Mouse (Mus musculus) ES-E14 (cell line): ENCODE results near the gene Tmem163. TPM values are rescaled to one million over a fixed set of nuclear protein-coding genes. Genes with fewer than 3 reads are reported as not detected.

Source experiments
- DNase-seq: peaks from one replicate; pipeline ENCODE4 v3.0.0-alpha.2; 2013; ENCODE audit warnings: low read depth, low spot score
- H3K27ac ChIP-seq: 2 replicates; pipeline ENCODE4 v1.5.1; 2012; ENCODE audit warnings: low read depth, mild to moderate bottlenecking, low read length, moderate library complexity, mixed read lengths; ENCODE audit not compliant: poor library complexity, insufficient read depth, severe bottlenecking
- H3K36me3 ChIP-seq: 2 replicates; pipeline ENCODE4 v1.6.1; 2012; ENCODE audit warnings: mild to moderate bottlenecking, low read length, moderate library complexity, mixed read lengths; ENCODE audit not compliant: control insufficient read depth, poor library complexity, insufficient read depth, severe bottlenecking
- H3K4me1 ChIP-seq, 2 experiments: fragments of 150-350 bp in 1 of 2; sonication (generic) in 1 of 2; 2 replicates each; pipeline ENCODE4 v1.6.1; 2012; ENCODE audit warnings: low read length in 2 of 2, mild to moderate bottlenecking in 1 of 2, mixed read lengths in 1 of 2; ENCODE audit not compliant: control insufficient read depth in 2 of 2, insufficient read depth in 2 of 2, poor library complexity in 1 of 2
- H3K4me3 ChIP-seq, 2 experiments: fragments of 150-350 bp in 1 of 2; sonication (generic) in 1 of 2; 2 replicates each; pipeline ENCODE4 v1.5.1; 2012; ENCODE audit warnings: low read length in 2 of 2, low read depth in 1 of 2, mild to moderate bottlenecking in 1 of 2, mixed read lengths in 1 of 2; ENCODE audit not compliant: insufficient read depth in 1 of 2, poor library complexity in 1 of 2, severe bottlenecking in 1 of 2
- H3K9ac ChIP-seq: 2 replicates; pipeline ENCODE4 v1.6.1; 2012; ENCODE audit warnings: low read depth, mild to moderate bottlenecking, low read length, mixed read lengths; ENCODE audit not compliant: poor library complexity, insufficient read depth, severe bottlenecking
- H3K9me3 ChIP-seq: fragments of 150-350 bp; sonication (generic); 2 replicates; pipeline ENCODE4 v1.6.1; 2012; ENCODE audit warnings: low read depth, mild to moderate bottlenecking, low read length; ENCODE audit not compliant: control insufficient read depth, insufficient read depth
- CHD2 ChIP-seq: IDR thresholded peaks from 2 replicates; pipeline ENCODE4 v1.6.1; 2014; ENCODE audit warnings: mild to moderate bottlenecking, low read depth, low read length, inconsistent platforms
- HCFC1 ChIP-seq: IDR thresholded peaks from 2 replicates; pipeline ENCODE4 v1.6.1; 2012; ENCODE audit warnings: low read length, inconsistent platforms, borderline replicate concordance; ENCODE audit not compliant: insufficient read depth
- MAFK ChIP-seq: IDR thresholded peaks from 2 replicates; pipeline ENCODE4 v1.6.1; 2014; ENCODE audit warnings: mild to moderate bottlenecking, low read depth, low read length, inconsistent platforms; ENCODE audit not compliant: insufficient read depth
- ZC3H11A ChIP-seq: IDR thresholded peaks from 2 replicates; pipeline ENCODE4 v1.6.1; 2012; ENCODE audit warnings: low read depth, mild to moderate bottlenecking, inconsistent platforms, low read length, borderline replicate concordance
- ZNF384 ChIP-seq: IDR thresholded peaks from 2 replicates; pipeline ENCODE4 v1.6.1; 2012; ENCODE audit warnings: low read depth, low read length, inconsistent platforms
- in situ Hi-C, 2 experiments: fragments of 600-800 bp; cut with MboI; formaldehyde crosslinking; loops; one replicate each; pipeline ENCODE4 v1.15.1; 2025; ENCODE audit warnings: low sequenced_read_pairs in 2 of 2, inconsistent platforms in 1 of 2; ENCODE audit not compliant: unreplicated experiment in 2 of 2
- total RNA-seq: library from RNA; depleted of rRNA; stranded (reverse); fragments of 300-350 nt; gene quantifications from 2 replicates; pipeline ENCODE4 v1.2.3, GENCODE M21; 2012

Gene Tmem163
- total RNA-seq, 1 experiment, result 0.18 TPM

DNA sequence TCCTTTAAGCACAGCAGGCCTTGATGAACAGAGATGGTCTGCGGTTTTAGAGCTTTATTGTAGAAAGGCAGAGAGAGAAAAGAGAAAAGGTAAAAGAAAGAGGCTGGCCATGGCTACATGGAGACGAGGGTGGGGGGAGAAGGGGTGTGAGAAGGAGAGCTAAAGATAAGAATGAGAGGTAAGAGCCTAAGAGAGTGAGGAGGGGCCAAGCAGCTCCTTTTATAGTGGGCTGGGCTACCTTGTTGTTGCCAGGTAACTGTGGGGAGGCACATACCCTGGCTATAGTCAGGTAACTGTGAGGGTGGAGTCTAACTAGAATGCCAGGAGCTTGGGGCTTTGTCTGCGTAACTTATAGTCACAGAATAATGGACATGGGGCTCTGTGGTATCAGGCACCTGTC is 110.7 kb downstream of the Tmem163 start:
- in situ Hi-C loops, result no loop called here
- Histone ChIP-seq H3K9ac (no peak overlapping the region), H3K4me3 (no peak overlapping the region), H3K27ac (no peak overlapping the region), H3K4me1 (no peaks in the 10 kb centered on the region), H3K36me3 (no peaks in the 10 kb centered on the region), H3K9me3 (no peaks in the 10 kb centered on the region)
- no peak for TF ChIP-seq CHD2
- TF ChIP-seq ZNF384, result no peak
- TF ChIP-seq ZC3H11A, result no peak
- no peak for TF ChIP-seq MAFK
- no peak for TF ChIP-seq HCFC1
- DNase-seq, result no peak

DNA sequence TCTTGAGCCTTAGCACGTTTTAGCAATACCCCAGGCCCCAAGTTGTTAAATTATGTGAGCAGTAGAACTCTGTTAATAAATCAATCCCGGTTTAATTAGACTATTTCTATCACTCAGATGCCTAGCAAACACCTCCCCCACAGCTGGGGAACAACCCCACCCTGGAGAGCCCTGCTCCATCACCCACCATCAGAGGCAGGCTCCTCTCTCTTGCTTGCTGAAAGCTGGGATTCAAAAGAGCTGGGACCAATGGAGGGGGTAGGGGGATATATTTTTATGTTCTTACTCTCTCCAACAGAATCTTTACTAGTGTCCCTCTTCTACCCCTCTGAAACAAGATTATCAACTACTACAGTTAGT is 122.9 kb downstream of the Tmem163 start:
- H3K36me3 ChIP-seq, result no peaks in the 10 kb centered on the region
- no peaks in the 10 kb centered on the region for H3K9me3 ChIP-seq
- H3K27ac ChIP-seq, result no peak overlapping the region
- no peak for DNase-seq
- H3K4me1 ChIP-seq, result no peaks in the 10 kb centered on the region
- H3K4me3 ChIP-seq, result no peak overlapping the region
- in situ Hi-C loops, result no loop called here
- H3K9ac ChIP-seq, result no peak overlapping the region
- TF ChIP-seq HCFC1 (no peak), ZC3H11A (no peak), CHD2 (no peak), ZNF384 (no peak), MAFK (no peak)

DNA sequence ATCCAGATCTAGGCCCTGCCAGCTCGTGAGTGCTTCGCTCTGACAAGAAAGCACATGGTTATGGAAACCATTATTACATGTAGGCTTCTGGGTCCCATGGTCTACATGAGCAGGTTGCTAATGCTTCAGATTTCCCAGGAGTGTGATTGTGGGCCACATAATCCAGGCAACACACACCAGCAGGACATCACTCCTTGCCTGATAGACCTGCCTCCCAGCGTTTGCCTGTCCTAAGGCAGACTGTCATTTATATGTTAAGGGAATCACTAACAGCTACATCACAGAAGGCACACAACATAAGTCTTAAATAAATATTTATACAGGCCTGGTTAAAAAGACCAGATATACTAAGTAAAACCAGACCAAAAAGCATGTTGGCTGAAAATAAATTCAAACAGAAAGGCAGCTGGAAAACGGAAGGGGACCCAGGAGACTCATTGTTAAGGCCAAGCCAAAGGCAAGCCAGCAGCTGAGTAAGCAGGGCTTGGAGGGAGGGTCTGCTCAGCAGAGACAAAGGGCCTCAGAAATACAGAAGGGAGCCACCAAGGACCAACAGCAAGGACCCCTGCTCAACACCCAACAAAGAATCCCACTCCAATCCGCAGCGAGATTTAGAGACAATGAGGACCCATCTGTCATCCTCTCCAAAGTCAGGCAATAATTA is 123.4 kb downstream of the Tmem163 start:
- DNase-seq, result no peak

DNA sequence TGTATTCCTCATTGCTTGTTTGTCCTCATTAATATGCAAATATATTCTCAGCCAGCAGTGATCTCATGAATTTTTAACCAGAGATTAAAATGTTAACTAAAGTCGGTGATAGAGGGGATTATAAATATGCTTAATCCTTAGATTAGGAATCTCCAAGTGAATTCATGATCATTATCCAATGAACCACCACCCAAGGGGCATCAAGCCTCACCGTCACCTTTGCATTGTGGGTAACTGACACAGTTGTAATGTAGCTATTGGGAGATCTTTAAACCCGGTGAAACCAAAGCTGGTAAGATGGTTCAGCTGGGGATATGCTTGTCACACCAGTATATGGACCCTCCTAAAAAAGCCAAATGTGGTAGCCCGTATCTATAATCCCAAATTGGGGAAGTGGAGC is 131.3 kb downstream of the Tmem163 start:
- Histone ChIP-seq H3K9ac (no peak overlapping the region), H3K4me3 (no peak overlapping the region), H3K9me3 (no peaks in the 10 kb centered on the region), H3K4me1 (no peaks in the 10 kb centered on the region), H3K27ac (no peak overlapping the region), H3K36me3 (no peaks in the 10 kb centered on the region)
- DNase-seq, result no peak
- in situ Hi-C loops, result no loop called here
- TF ChIP-seq ZC3H11A, result no peak
- no peak for TF ChIP-seq CHD2
- TF ChIP-seq HCFC1, result no peak
- TF ChIP-seq ZNF384, result no peak
- no peak for TF ChIP-seq MAFK

More for the DNA sequence above, 123.4 kb downstream of the Tmem163 start:
- Histone ChIP-seq H3K4me1 (no peaks in the 10 kb centered on the region), H3K36me3 (no peaks in the 10 kb centered on the region), H3K9ac (no peak overlapping the region), H3K27ac (no peak overlapping the region), H3K4me3 (no peak overlapping the region), H3K9me3 (no peaks in the 10 kb centered on the region)
- in situ Hi-C loops, result no loop called here
- TF ChIP-seq ZC3H11A (no peak), CHD2 (no peak), ZNF384 (no peak)

DNA sequence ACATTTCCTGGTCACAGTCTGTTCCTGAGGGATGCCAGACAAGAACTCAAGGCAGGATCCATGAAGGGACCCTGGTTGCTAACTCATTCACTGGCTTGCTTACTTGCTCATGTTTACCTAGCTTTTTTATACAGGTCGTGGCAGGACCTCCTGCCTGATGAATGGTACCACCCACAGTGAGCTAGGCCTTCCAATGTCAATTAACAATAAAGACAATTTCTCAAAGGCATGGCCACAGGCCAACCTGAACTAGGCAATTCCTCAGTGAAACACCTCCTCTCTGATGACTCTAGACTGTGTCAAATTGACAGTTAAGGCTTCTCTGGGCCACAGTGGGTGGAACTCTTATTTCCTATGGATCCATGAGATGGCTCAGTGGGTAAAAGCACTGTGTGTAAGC is 136.6 kb downstream of the Tmem163 start:
- H3K4me1 ChIP-seq, result no peaks in the 10 kb centered on the region
- no peak overlapping the region for H3K27ac ChIP-seq
- in situ Hi-C loops, result no loop called here
- TF ChIP-seq CHD2 (no peak), ZNF384 (no peak), ZC3H11A (no peak)
- no peaks in the 10 kb centered on the region for H3K36me3 ChIP-seq
- H3K4me3 ChIP-seq, result no peak overlapping the region
- H3K9me3 ChIP-seq, result no peaks in the 10 kb centered on the region
- no peak overlapping the region for H3K9ac ChIP-seq
- DNase-seq, result no peak
